Mouse (Mus musculus): ENCODE measurements at regions not wholly inside any gene's neighbourhood (a gene's known extent, or its start where the extent isn't known, plus 50 kb on each side); places are given as distances from the start of the nearest gene placed in this dataset.
"Not testable (repeated sequence)": the region's sequence is repeated elsewhere in the genome, so short reads cannot be mapped to it uniquely, and the experiment has no call there.

GRCm38 (mm10) chr7:111843715-111844114 lies 63.9 kb upstream of the Galnt18 start:
- DNase-seq: no peak

- no peak for DNase-seq
These were observed 61.0 kb upstream of the Galnt18 start for GRCm38 (mm10) chr7:111840826-111841225.

DNA sequence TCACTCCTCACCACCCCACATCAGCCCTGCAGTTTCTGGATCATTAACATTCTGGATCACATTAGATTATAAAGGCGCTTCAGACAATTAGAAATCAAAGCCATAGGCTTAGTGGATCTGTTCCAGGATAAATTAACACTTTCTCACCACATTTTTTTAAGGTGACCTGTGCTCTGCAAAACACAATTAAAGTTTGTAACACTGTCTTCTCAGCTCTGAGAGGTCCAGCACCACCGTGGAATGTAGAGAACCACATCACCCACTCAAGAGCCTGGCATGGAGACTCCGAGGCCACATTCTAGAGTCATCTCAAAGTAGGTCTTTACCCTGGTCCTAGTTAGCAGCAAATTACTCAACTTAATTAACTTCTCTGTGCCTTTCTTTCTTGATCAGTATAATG lies 58.4 kb upstream of the Galnt18 start:
- DNase-seq: no peak

DNA sequence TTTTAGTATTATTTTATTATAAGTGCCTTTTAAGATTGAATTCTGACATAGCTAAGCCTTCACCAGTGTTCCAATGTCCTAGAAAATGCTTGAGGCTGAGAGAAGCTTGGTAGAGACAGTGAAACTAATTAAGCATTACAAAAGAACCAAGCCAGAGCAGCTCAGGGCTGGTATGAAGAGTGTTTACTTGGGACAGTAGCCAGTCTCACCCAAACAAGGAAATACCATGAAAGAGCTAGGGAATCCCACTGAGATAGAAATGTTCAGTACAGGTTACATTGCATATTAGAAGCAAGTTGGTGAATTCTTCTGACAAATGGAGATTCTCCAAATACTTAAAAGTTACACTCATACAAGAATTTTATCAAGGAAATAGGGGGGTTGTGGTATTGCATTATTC lies 54.6 kb upstream of the Galnt18 start:
- DNase-seq: not testable (repeated sequence)

- no peak for DNase-seq
These were observed 50.2 kb upstream of the Galnt18 start for GRCm38 (mm10) chr7:111829931-111830330.
